Mouse (Mus musculus) ES-E14 (cell line): Measurements from ENCODE around the gene Gpr3. TPM values are rescaled to one million over a fixed set of nuclear protein-coding genes. Genes with fewer than 3 reads are reported as not detected.

Experiments
- DNase-seq: peaks from one replicate; pipeline ENCODE4 v3.0.0-alpha.2; 2013; ENCODE audit warnings: low read depth, low spot score
- H3K27ac ChIP-seq: 2 replicates; pipeline ENCODE4 v1.5.1; 2012; ENCODE audit warnings: low read depth, mild to moderate bottlenecking, low read length, moderate library complexity, mixed read lengths; ENCODE audit not compliant: poor library complexity, insufficient read depth, severe bottlenecking
- H3K36me3 ChIP-seq: 2 replicates; pipeline ENCODE4 v1.6.1; 2012; ENCODE audit warnings: mild to moderate bottlenecking, low read length, moderate library complexity, mixed read lengths; ENCODE audit not compliant: control insufficient read depth, poor library complexity, insufficient read depth, severe bottlenecking
- H3K4me1 ChIP-seq, 2 experiments: fragments of 150-350 bp in 1 of 2; sonication (generic) in 1 of 2; 2 replicates each; pipeline ENCODE4 v1.6.1; 2012; ENCODE audit warnings: low read length in 2 of 2, mild to moderate bottlenecking in 1 of 2, mixed read lengths in 1 of 2; ENCODE audit not compliant: control insufficient read depth in 2 of 2, insufficient read depth in 2 of 2, poor library complexity in 1 of 2
- H3K4me3 ChIP-seq, 2 experiments: fragments of 150-350 bp in 1 of 2; sonication (generic) in 1 of 2; 2 replicates each; pipeline ENCODE4 v1.5.1; 2012; ENCODE audit warnings: low read length in 2 of 2, low read depth in 1 of 2, mild to moderate bottlenecking in 1 of 2, mixed read lengths in 1 of 2; ENCODE audit not compliant: insufficient read depth in 1 of 2, poor library complexity in 1 of 2, severe bottlenecking in 1 of 2
- H3K9ac ChIP-seq: 2 replicates; pipeline ENCODE4 v1.6.1; 2012; ENCODE audit warnings: low read depth, mild to moderate bottlenecking, low read length, mixed read lengths; ENCODE audit not compliant: poor library complexity, insufficient read depth, severe bottlenecking
- H3K9me3 ChIP-seq: fragments of 150-350 bp; sonication (generic); 2 replicates; pipeline ENCODE4 v1.6.1; 2012; ENCODE audit warnings: low read depth, mild to moderate bottlenecking, low read length; ENCODE audit not compliant: control insufficient read depth, insufficient read depth
- CHD2 ChIP-seq: IDR thresholded peaks from 2 replicates; pipeline ENCODE4 v1.6.1; 2014; ENCODE audit warnings: mild to moderate bottlenecking, low read depth, low read length, inconsistent platforms
- HCFC1 ChIP-seq: IDR thresholded peaks from 2 replicates; pipeline ENCODE4 v1.6.1; 2012; ENCODE audit warnings: low read length, inconsistent platforms, borderline replicate concordance; ENCODE audit not compliant: insufficient read depth
- MAFK ChIP-seq: IDR thresholded peaks from 2 replicates; pipeline ENCODE4 v1.6.1; 2014; ENCODE audit warnings: mild to moderate bottlenecking, low read depth, low read length, inconsistent platforms; ENCODE audit not compliant: insufficient read depth
- ZC3H11A ChIP-seq: IDR thresholded peaks from 2 replicates; pipeline ENCODE4 v1.6.1; 2012; ENCODE audit warnings: low read depth, mild to moderate bottlenecking, inconsistent platforms, low read length, borderline replicate concordance
- ZNF384 ChIP-seq: IDR thresholded peaks from 2 replicates; pipeline ENCODE4 v1.6.1; 2012; ENCODE audit warnings: low read depth, low read length, inconsistent platforms
- in situ Hi-C, 2 experiments: fragments of 600-800 bp; cut with MboI; formaldehyde crosslinking; loops; one replicate each; pipeline ENCODE4 v1.15.1; 2025; ENCODE audit warnings: low sequenced_read_pairs in 2 of 2, inconsistent platforms in 1 of 2; ENCODE audit not compliant: unreplicated experiment in 2 of 2
- total RNA-seq: library from RNA; depleted of rRNA; stranded (reverse); fragments of 300-350 nt; gene quantifications from 2 replicates; pipeline ENCODE4 v1.2.3, GENCODE M21; 2012

Gpr3 gene
- total RNA-seq, 1 experiment, result 0.85 TPM

GRCm38 (mm10) chr4:133227636-133228035, 15.3 kb upstream of the Gpr3 start:
- DNase-seq, result no peak
- H3K9me3 ChIP-seq, result no peaks in the 10 kb centered on the region
- in situ Hi-C loops, result no loop called here
- H3K9ac ChIP-seq, result no peak overlapping the region
- no peak overlapping the region for H3K27ac ChIP-seq
- no peak for TF ChIP-seq ZC3H11A
- no peak for TF ChIP-seq HCFC1
- TF ChIP-seq MAFK, result no peak
- peak; percentile 64 for TF ChIP-seq ZNF384
- TF ChIP-seq CHD2, result no peak
- H3K4me1 ChIP-seq, result peaks cover 3 to 27% of the 10 kb centered on the region in 2 experiments; a peak in 3 of 4 replicates
- H3K4me3 ChIP-seq, result no peak overlapping the region
- no peaks in the 10 kb centered on the region for H3K36me3 ChIP-seq

- Histone ChIP-seq H3K9me3 (no peaks in the 10 kb centered on the region), H3K27ac (no peak overlapping the region), H3K9ac (no peak overlapping the region), H3K36me3 (no peaks in the 10 kb centered on the region), H3K4me3 (peak overlapping the region in 1 of 2 experiments; percentile 27; a peak in 1 of 4 replicates), H3K4me1 (peaks cover 3 to 28% of the 10 kb centered on the region in 2 experiments; a peak in 3 of 4 replicates)
- DNase-seq, result no peak
- TF ChIP-seq HCFC1, result no peak
- no peak for TF ChIP-seq MAFK
- no peak for TF ChIP-seq ZC3H11A
- TF ChIP-seq CHD2, result no peak
- no peak for TF ChIP-seq ZNF384
- in situ Hi-C loops, result no loop called here
Measured at GRCm38 (mm10) chr4:133226073-133226472, 13.7 kb upstream of the Gpr3 start.

DNA sequence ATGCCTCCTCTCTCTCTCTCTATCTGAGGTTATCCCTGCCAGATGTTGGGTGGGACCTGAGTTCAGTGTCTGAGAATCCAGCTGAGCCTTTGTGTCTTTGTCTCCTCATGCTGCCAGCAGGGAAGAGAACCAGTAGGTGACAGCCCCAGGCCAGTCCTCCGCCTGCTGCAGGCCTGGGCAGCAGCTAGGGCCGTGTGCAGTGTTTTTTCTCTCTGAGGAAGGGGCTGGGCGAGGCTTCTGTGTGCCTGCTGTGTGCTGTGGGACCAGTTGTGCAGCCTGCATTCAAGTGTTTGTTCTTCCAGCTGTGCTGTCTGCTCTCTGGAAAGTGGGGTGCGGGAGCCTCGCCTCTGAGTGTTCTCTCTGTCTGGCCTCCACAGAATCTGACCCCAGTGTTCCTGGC, 11.5 kb upstream of the Gpr3 start:
- H3K36me3 ChIP-seq, result no peaks in the 10 kb centered on the region
- peaks cover 3 to 24% of the 10 kb centered on the region in 2 experiments; a peak in 3 of 4 replicates for H3K4me1 ChIP-seq
- in situ Hi-C loops, result no loop called here
- H3K27ac ChIP-seq, result no peak overlapping the region; the same call in 1 of the 2 replicates
- H3K4me3 ChIP-seq, result no peak overlapping the region
- H3K9ac ChIP-seq, result no peak overlapping the region
- no peaks in the 10 kb centered on the region for H3K9me3 ChIP-seq
- TF ChIP-seq MAFK (no peak), ZC3H11A (no peak), ZNF384 (no peak), CHD2 (no peak), HCFC1 (no peak)
- DNase-seq, result no peak

DNA sequence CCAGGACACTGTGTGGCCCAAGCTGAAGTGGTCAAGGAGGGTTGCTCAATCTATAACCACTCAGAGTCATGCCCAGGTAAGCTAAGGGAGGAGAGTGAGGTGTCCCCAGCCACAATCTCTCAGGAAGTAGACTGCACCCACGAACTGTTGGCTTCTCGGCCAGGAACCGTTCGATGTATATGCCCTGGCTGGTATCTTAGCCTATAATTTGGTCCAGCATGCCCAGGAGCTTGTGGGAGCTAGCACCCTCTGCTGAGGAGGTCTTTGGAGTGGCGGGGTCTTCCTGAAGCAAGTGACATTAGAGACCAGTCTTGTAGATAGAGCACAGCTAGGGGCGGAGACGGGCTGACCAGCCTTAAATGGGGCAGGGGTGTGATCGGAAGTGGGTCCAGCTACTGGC, 9.4 kb upstream of the Gpr3 start:
- Histone ChIP-seq H3K4me1 (peaks cover 3 to 21% of the 10 kb centered on the region in 2 experiments; a peak in 3 of 4 replicates), H3K9me3 (no peaks in the 10 kb centered on the region), H3K4me3 (no peak overlapping the region), H3K27ac (no peak overlapping the region), H3K36me3 (no peaks in the 10 kb centered on the region), H3K9ac (no peak overlapping the region)
- DNase-seq, result no peak
- no peak for TF ChIP-seq CHD2
- TF ChIP-seq MAFK, result no peak
- no peak for TF ChIP-seq ZC3H11A
- no peak for TF ChIP-seq ZNF384
- TF ChIP-seq HCFC1, result no peak
- in situ Hi-C loops, result no loop called here
